Mouse (Mus musculus) effector memory CD4-positive, alpha-beta T cell, adult 5 months (primary cell): Measurements from ENCODE around the gene Khnyn. TPM values are rescaled to one million over a fixed set of nuclear protein-coding genes. Genes with fewer than 3 reads are reported as not detected.

ENCODE experiments used
- polyA plus RNA-seq: library from polyadenylated mRNA; unstranded; fragments of 100-300 nt; shearing (Covaris generic); gene quantifications from one replicate; pipeline ENCODE4 v1.2.1, GENCODE M21; 2017

Khnyn gene
- 89.2 TPM for polyA plus RNA-seq

GRCm38 (mm10) chr14:55884713-55885113, at the start of gene Khnyn:
Khnyn (plus strand) TSS chr14:55884947.

GRCm38 (mm10) chr14:55853621-55854285, 31.0 kb upstream of the Khnyn start, which contains the start of gene Nynrin:
Nynrin (plus strand) TSS chr14:55854010.

GRCm38 (mm10) chr14:55884166-55884565, 581 bp upstream of the Khnyn start, which contains the start of gene Cbln3:
Cbln3 (minus strand) TSS chr14:55884392.

GRCm38 (mm10) chr14:55899701-55900413, 15.1 kb downstream of the Khnyn start, which contains the start of gene Sdr39u1:
Sdr39u1 (minus strand) TSS chr14:55900293.

GRCm38 (mm10) chr14:55944575-55944974, 59.8 kb downstream of the Khnyn start, which contains the start of gene Cma1:
Cma1 (minus strand) TSS chr14:55944675.

Other genes with a start within 250 kb of the Khnyn start
- gene Ipo4, start 249.0 kb upstream of the Khnyn start, polyA plus RNA-seq = 64.4 TPM
- not detected for gene Gm49378, start 247.1 kb upstream of the Khnyn start, polyA plus RNA-seq
- 65.5 TPM for gene Tm9sf1, start 241.1 kb upstream of the Khnyn start, polyA plus RNA-seq
- 0.59 TPM for gene Tssk4, start 234.8 kb upstream of the Khnyn start, polyA plus RNA-seq
- gene Mdp1, start 224.4 kb upstream of the Khnyn start, polyA plus RNA-seq = 52.4 TPM
- 32.1 TPM for gene Gmpr2, start 213.0 kb upstream of the Khnyn start, polyA plus RNA-seq
- 214 TPM for gene Nedd8, start 212.8 kb upstream of the Khnyn start, polyA plus RNA-seq
- gene Tinf2, start 203.1 kb upstream of the Khnyn start, polyA plus RNA-seq = 351 TPM
- gene Tgm1, start 171.0 kb upstream of the Khnyn start, polyA plus RNA-seq = not detected
- gene Rabggta, start 162.7 kb upstream of the Khnyn start, polyA plus RNA-seq = 89.4 TPM
- gene Dhrs1, start 139.3 kb upstream of the Khnyn start, polyA plus RNA-seq = 22.6 TPM
- gene Nop9, start 139.3 kb upstream of the Khnyn start, polyA plus RNA-seq = 51.0 TPM
- not detected for gene Cideb, start 126.5 kb upstream of the Khnyn start, polyA plus RNA-seq
- gene Ltb4r2, start 123.5 kb upstream of the Khnyn start, polyA plus RNA-seq = 0.14 TPM
- 0.27 TPM for gene Ltb4r1, start 119.0 kb upstream of the Khnyn start, polyA plus RNA-seq
- gene Adcy4, start 100.9 kb upstream of the Khnyn start, polyA plus RNA-seq = not detected
- 60.3 TPM for gene Ripk3, start 96.1 kb upstream of the Khnyn start, polyA plus RNA-seq
- not detected for gene Nfatc4, start 61.8 kb upstream of the Khnyn start, polyA plus RNA-seq
- not detected for gene Nynrin, start 30.9 kb upstream of the Khnyn start, polyA plus RNA-seq
- gene Cbln3, start 555 bp upstream of the Khnyn start, polyA plus RNA-seq = 0.10 TPM
- gene Sdr39u1, start 15.3 kb downstream of the Khnyn start, polyA plus RNA-seq = 29.4 TPM
- gene Cma1, start 59.7 kb downstream of the Khnyn start, polyA plus RNA-seq = not detected
- gene Cma2, start 66.0 kb downstream of the Khnyn start, polyA plus RNA-seq = not detected
- not detected for gene Mcpt1, start 133.0 kb downstream of the Khnyn start, polyA plus RNA-seq
- not detected for gene Mcpt9, start 145.5 kb downstream of the Khnyn start, polyA plus RNA-seq
- gene Mcpt2, start 157.1 kb downstream of the Khnyn start, polyA plus RNA-seq = not detected
- not detected for gene Mcpt4, start 177.4 kb downstream of the Khnyn start, polyA plus RNA-seq
- not detected for gene Mcpt8, start 200.3 kb downstream of the Khnyn start, polyA plus RNA-seq
- not detected for gene Ctsg, start 217.6 kb downstream of the Khnyn start, polyA plus RNA-seq
- gene Gzme, start 235.7 kb downstream of the Khnyn start, polyA plus RNA-seq = not detected
- not detected for gene Gzmd, start 247.7 kb downstream of the Khnyn start, polyA plus RNA-seq